Mouse (Mus musculus) gastrocnemius, postnatal 36 days (tissue): Measurements from ENCODE around the gene Nexn. TPM values are rescaled to one million over a fixed set of nuclear protein-coding genes. Genes with fewer than 3 reads are reported as not detected.
"Not testable (repeated sequence)": the region's sequence is repeated elsewhere in the genome, so short reads cannot be mapped to it uniquely, and the experiment has no call there.

Experiments used
- DNase-seq, 2 experiments: peaks; one replicate each; pipeline ENCODE4 v3.0.0; 2022
- intact Hi-C: fragments of 180-260 bp; cut with DNase I; formaldehyde crosslinking; loops from one replicate; pipeline ENCODE4 v1.15.1; 2025
- total RNA-seq, 2 experiments: library from RNA; stranded (reverse); gene quantifications; 2 replicates each; pipeline ENCODE4 v1.2.3; 2021

The Nexn gene
- total RNA-seq, 2 experiments from 2014 or later = 345 to 363 TPM

DNA sequence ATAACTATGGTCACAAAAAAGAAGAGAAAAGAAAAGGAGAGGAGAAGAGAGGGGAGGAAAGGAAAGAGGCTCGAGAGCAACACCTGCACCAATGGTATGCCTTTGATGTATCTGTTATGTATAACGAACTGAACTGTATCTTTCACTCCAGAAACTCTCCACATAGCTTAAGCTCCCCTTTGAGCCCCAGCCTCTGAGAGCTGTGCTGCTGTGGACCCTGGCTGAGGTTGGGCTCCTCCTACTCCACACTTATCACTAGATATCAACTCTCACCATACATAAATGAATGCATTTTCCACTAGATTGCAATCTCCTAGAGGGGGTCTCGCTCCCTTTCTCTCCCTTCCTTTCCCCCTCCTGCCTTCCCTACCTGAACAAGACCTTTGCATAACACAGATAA is 62.2 kb downstream of the Nexn start:
- intact Hi-C loops = no loop called here

GRCm38 (mm10) chr3:152203411-152203810 is 62.7 kb downstream of the Nexn start:
- intact Hi-C loops = no loop called here
- no peak for DNase-seq

More for the DNA sequence above, 62.2 kb downstream of the Nexn start:
- DNase-seq = no peak

DNA sequence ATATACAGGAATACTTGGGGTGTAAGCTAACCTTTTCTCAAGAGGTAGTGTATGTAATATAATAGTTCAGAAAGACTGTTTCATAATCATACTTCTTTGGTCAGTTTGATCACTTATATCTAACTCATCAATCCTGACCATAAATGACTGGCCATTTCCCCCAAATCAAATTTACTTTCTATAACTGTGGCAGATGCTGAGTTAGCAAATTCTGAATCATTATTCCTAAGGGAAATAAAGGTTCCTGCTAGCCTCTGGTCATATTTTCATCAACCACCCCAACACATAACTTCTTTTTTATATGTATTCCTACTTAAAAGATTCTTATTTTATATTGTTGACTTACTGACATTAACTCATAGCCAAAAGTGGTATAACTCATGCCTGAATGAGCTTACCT is 63.2 kb downstream of the Nexn start:
- no peak for DNase-seq
- intact Hi-C loops = no loop called here

DNA sequence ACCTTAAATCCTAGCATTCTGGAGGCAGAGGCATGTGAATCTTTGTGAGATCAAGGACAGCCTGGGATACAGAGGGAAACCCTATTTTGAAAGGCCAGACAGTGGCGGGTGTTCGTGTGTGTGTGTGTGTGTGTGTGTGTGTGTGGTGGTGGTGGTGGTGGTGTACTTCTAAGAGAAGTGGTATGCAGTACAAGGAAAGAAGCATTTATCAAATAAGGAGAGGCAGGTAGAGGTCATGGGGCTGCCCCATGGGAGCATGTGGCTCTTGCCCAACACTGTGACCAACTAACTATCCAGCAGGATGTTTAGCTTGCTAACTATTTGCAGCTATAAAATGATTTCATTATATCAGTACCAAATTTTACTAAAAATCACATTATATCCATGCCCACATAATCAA is 64.5 kb downstream of the Nexn start:
- no peak for DNase-seq
- intact Hi-C loops = no loop called here

- intact Hi-C loops = no loop called here
- no peak for DNase-seq
These were observed 65.0 kb downstream of the Nexn start for GRCm38 (mm10) chr3:152201181-152201580.

- intact Hi-C loops = no loop called here
- no peak for DNase-seq
These were observed 67.0 kb downstream of the Nexn start for GRCm38 (mm10) chr3:152199125-152199524.

DNA sequence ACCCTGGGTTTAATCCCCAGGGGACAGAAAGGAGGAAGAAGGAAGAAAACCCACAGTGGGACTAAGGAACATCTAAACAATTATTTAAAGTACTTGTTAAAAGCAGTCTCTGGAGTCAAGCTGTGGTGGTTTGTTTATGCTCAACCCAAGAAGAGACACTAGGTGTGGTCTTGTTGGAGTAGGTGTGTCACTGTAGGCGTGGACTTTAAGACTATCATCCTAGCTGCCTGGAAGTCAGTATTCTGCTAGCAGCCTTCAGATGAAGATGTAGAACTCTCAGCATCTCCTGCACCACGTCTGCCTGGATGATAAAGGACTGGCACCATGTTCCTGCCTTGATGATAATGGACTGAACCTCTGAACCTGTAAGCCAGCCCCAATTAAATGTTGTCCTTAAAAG is 68.9 kb downstream of the Nexn start:
- intact Hi-C loops, DNase-seq: not testable (repeated sequence)

DNA sequence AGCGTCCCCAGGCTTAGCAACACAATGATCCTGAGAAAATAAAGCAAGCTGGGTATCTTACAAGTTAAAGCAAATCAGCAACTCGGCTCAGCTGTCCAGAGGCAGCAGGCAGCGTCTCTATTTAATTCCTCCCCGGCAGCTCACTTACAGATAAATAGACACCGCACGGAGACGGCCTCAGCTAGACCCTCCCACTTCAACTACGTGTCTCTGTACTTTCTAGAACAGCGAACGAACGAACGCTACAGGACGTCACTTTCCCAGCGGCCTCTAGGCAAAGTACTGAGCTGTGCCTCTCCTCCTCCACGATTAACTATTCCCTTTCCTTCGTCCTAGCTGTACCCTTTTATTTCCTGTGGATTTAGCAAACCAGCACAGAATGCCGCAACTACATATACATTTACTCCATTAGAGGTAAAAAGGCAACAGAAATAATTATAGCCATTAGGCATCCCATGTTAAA is 72.5 kb downstream of the Nexn start:
- intact Hi-C loops = loop anchor here (5.0 kb wide), 1 partner anchor 81 kb away; no protein-coding TSS in a partner anchor
- peak; percentile 71 to 79 for DNase-seq

DNA sequence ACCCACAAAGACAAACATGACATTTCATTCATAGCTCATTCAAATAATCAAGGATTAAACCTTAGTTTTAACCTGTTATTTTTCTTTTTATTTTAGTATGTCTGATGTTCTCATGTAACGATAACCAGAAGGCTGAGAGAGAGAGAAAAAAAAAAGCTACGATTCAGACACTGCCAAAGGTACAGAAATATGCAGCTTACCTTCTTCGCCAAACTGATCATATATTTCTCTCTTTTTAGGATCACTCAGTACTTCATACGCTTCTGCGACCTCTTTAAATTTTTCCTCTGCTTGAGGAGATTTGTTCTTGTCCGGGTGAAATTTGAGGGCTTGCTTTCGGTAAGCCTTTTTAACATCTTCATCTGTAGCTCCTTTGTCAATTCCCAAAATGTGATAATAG is 73.0 kb downstream of the Nexn start:
- intact Hi-C loops = loop anchor here (5.0 kb wide), 1 partner anchor 81 kb away; no protein-coding TSS in a partner anchor
- DNase-seq = no peak

- no peak for DNase-seq
- intact Hi-C loops = loop anchor here (5.0 kb wide), 1 partner anchor 80 kb away; no protein-coding TSS in a partner anchor
These were observed 73.8 kb downstream of the Nexn start for GRCm38 (mm10) chr3:152192238-152192931.

- intact Hi-C loops = loop anchor here (5.0 kb wide), 1 partner anchor 80 kb away; no protein-coding TSS in a partner anchor
- no peak for DNase-seq
These were observed 74.3 kb downstream of the Nexn start for GRCm38 (mm10) chr3:152191791-152192237.

GRCm38 (mm10) chr3:152190679-152191477 is 75.3 kb downstream of the Nexn start:
- no peak for DNase-seq
- intact Hi-C loops = loop anchor here (5.0 kb wide), 1 partner anchor 79 kb away; no protein-coding TSS in a partner anchor

- no peak for DNase-seq
- intact Hi-C loops = loop anchor here (5.0 kb wide), 1 partner anchor 37 kb away; no protein-coding TSS in a partner anchor
These were observed 76.8 kb downstream of the Nexn start for GRCm38 (mm10) chr3:152189306-152189705.

Other genes with a start within 250 kb of the Nexn start
- gene Gipc2, start 100.1 kb downstream of the Nexn start, total RNA-seq = under 1 TPM; 0.20 to 0.69 TPM
- 10 to 100 TPM; 46.6 to 52.2 TPM for gene Dnajb4, start 56.0 kb downstream of the Nexn start, total RNA-seq
- 10 to 100 TPM; 21.5 to 30.1 TPM for gene Fubp1, start 55.9 kb downstream of the Nexn start, total RNA-seq
- gene Miga1, start 74.1 kb upstream of the Nexn start, total RNA-seq = 1 to 10 TPM; 3.2 to 5.8 TPM
- gene Usp33, start 80.1 kb upstream of the Nexn start, total RNA-seq = 10 to 100 TPM; 17.9 to 19.4 TPM
- gene Zzz3, start 129.1 kb upstream of the Nexn start, total RNA-seq = 10 to 100 TPM; 11.0 to 11.5 TPM